Mouse (Mus musculus) CH12.LX (cell line): ENCODE measurements around the gene Cep63. TPM values are rescaled to one million over a fixed set of nuclear protein-coding genes. Genes with fewer than 3 reads are reported as not detected.

Source experiments
- DNase-seq: peaks from one replicate; pipeline ENCODE4 v3.0.0-alpha.2; 2013; ENCODE audit errors: extremely low read depth
- H3K27ac ChIP-seq: 2 replicates; pipeline ENCODE4 v1.5.1; 2012; ENCODE audit warnings: low read depth, mild to moderate bottlenecking, control low read depth, moderate library complexity; ENCODE audit not compliant: insufficient read depth
- H3K27me3 ChIP-seq: replicated peaks from 2 replicates; pipeline ENCODE3; 2012; ENCODE audit warnings: inconsistent platforms
- H3K36me3 ChIP-seq, 2 experiments: replicated peaks in 1 of 2; 2 replicates each; pipeline versions ENCODE3 to v1.6.1; 2012; ENCODE audit warnings: inconsistent platforms in 1 of 2, low read length in 1 of 2, mild to moderate bottlenecking in 1 of 2, mixed read lengths in 1 of 2, moderate library complexity in 1 of 2; ENCODE audit not compliant: control insufficient read depth in 1 of 2, insufficient read depth in 1 of 2
- H3K4me1 ChIP-seq, 2 experiments: 2 replicates each; pipeline ENCODE4 v1.6.1; 2012; ENCODE audit warnings: inconsistent platforms in 1 of 2, moderate library complexity in 1 of 2; ENCODE audit not compliant: insufficient read depth in 2 of 2, control insufficient read depth in 1 of 2
- H3K4me2 ChIP-seq: 2 replicates; pipeline ENCODE4 v1.6.1; 2012; ENCODE audit warnings: low read depth, mild to moderate bottlenecking, control low read depth; ENCODE audit not compliant: poor library complexity, insufficient read depth, severe bottlenecking
- H3K4me3 ChIP-seq, 3 experiments: fragments of 150-350 bp in 1 of 3; sonication (generic) in 1 of 3; replicated peaks in 1 of 3; 2 replicates each; pipeline versions ENCODE3 to v1.5.1; 2011 to 2012; ENCODE audit warnings: low read depth in 2 of 3, low read length in 2 of 3, mild to moderate bottlenecking in 2 of 3, moderate library complexity in 2 of 3, control low read depth in 1 of 3, improper control_type of control experiment in 1 of 3, inconsistent platforms in 1 of 3, mixed read lengths in 1 of 3; ENCODE audit not compliant: poor library complexity in 1 of 3
- H3K79me2 ChIP-seq: replicated peaks from 2 replicates; pipeline ENCODE4 v1.6.1; 2012; ENCODE audit warnings: mild to moderate bottlenecking, moderate library complexity; ENCODE audit not compliant: control insufficient read depth, poor library complexity, insufficient read depth, severe bottlenecking; ENCODE audit errors: extremely low read depth
- H3K9ac ChIP-seq: 2 replicates; pipeline ENCODE4 v1.6.1; 2012; ENCODE audit warnings: low read depth, mild to moderate bottlenecking, control low read depth, moderate library complexity; ENCODE audit not compliant: insufficient read depth
- H3K9me3 ChIP-seq: replicated peaks from 2 replicates; pipeline ENCODE3; 2012; ENCODE audit warnings: low read length, inconsistent platforms, mixed read lengths
- BHLHE40 ChIP-seq: IDR thresholded peaks from 2 replicates; pipeline ENCODE4 v1.6.1; 2011; ENCODE audit warnings: mild to moderate bottlenecking, low read depth, low read length, improper control_type of control experiment
- CHD2 ChIP-seq: IDR thresholded peaks from 2 replicates; pipeline ENCODE4 v1.6.1; 2011; ENCODE audit warnings: low read length, improper control_type of control experiment
- CTCF ChIP-seq, 2 experiments: IDR thresholded peaks in 1 of 2; conservative IDR thresholded peaks in 1 of 2; 2 replicates each; pipeline ENCODE4 v1.5.1; 2011 to 2012; ENCODE audit warnings: low read depth in 2 of 2, low read length in 2 of 2, improper control_type of control experiment in 1 of 2, inconsistent platforms in 1 of 2, mild to moderate bottlenecking in 1 of 2, moderate library complexity in 1 of 2
- EP300 ChIP-seq: IDR thresholded peaks from 2 replicates; pipeline ENCODE4 v1.6.1; 2011; ENCODE audit warnings: low read length, improper control_type of control experiment
- ETS1 ChIP-seq: conservative IDR thresholded peaks from 2 replicates; pipeline ENCODE4 v1.6.1; 2012; ENCODE audit warnings: low read depth, mild to moderate bottlenecking, inconsistent platforms, low read length, improper control_type of control experiment, moderate library complexity
- GABPA ChIP-seq: IDR thresholded peaks from 2 replicates; pipeline ENCODE4 v1.6.1; 2012; ENCODE audit warnings: low read depth, low read length, improper control_type of control experiment, inconsistent platforms; ENCODE audit not compliant: insufficient replicate concordance
- IRF4 ChIP-seq: IDR thresholded peaks from 2 replicates; pipeline ENCODE4 v1.6.1; 2014; ENCODE audit warnings: low read depth, mild to moderate bottlenecking, inconsistent platforms, low read length, improper control_type of control experiment
- JUND ChIP-seq: conservative IDR thresholded peaks from 2 replicates; pipeline ENCODE4 v1.6.1; 2011; ENCODE audit warnings: low read depth, low read length, improper control_type of control experiment
- KAT2A ChIP-seq: IDR thresholded peaks from 2 replicates; pipeline ENCODE4 v1.6.1; 2012; ENCODE audit warnings: low read length, improper control_type of control experiment, inconsistent platforms; ENCODE audit not compliant: insufficient replicate concordance
- MAFK ChIP-seq: IDR thresholded peaks from 2 replicates; pipeline ENCODE4 v1.6.1; 2011; ENCODE audit warnings: low read length, improper control_type of control experiment; ENCODE audit not compliant: insufficient replicate concordance
- MAX ChIP-seq: IDR thresholded peaks from 2 replicates; pipeline ENCODE4 v1.6.1; 2011; ENCODE audit warnings: low read length, improper control_type of control experiment
- MAZ ChIP-seq: IDR thresholded peaks from 2 replicates; pipeline ENCODE4 v1.6.1; 2012; ENCODE audit warnings: low read depth, mild to moderate bottlenecking, inconsistent platforms, low read length, improper control_type of control experiment, moderate library complexity
- MEF2A ChIP-seq: IDR thresholded peaks from 2 replicates; pipeline ENCODE4 v1.6.1; 2014; ENCODE audit warnings: low read depth, mild to moderate bottlenecking, inconsistent platforms, low read length, improper control_type of control experiment, borderline replicate concordance
- MYC ChIP-seq: IDR thresholded peaks from 2 replicates; pipeline ENCODE4 v1.6.1; 2011; ENCODE audit warnings: low read depth, mild to moderate bottlenecking, improper control_type of control experiment, low read length
- NELFE ChIP-seq: IDR thresholded peaks from 2 replicates; pipeline ENCODE4 v1.6.1; 2011; ENCODE audit warnings: low read depth, low read length, improper control_type of control experiment
- NRF1 ChIP-seq: IDR thresholded peaks from 2 replicates; pipeline ENCODE4 v1.6.1; 2014; ENCODE audit warnings: low read depth, mild to moderate bottlenecking, inconsistent platforms, low read length, improper control_type of control experiment, moderate library complexity
- RAD21 ChIP-seq: IDR thresholded peaks from 2 replicates; pipeline ENCODE4 v1.6.1; 2011; ENCODE audit warnings: low read depth, mild to moderate bottlenecking, low read length, improper control_type of control experiment, moderate library complexity
- RCOR1 ChIP-seq: conservative IDR thresholded peaks from 2 replicates; pipeline ENCODE4 v1.6.1; 2012; ENCODE audit warnings: low read depth, mild to moderate bottlenecking, inconsistent platforms, low read length, improper control_type of control experiment
- TBP ChIP-seq: conservative IDR thresholded peaks from 2 replicates; pipeline ENCODE4 v1.6.1; 2011; ENCODE audit warnings: low read depth, low read length, improper control_type of control experiment
- TCF12 ChIP-seq: IDR thresholded peaks from 2 replicates; pipeline ENCODE4 v1.6.1; 2014; ENCODE audit warnings: low read depth, mild to moderate bottlenecking, inconsistent platforms, low read length, improper control_type of control experiment
- UBTF ChIP-seq: IDR thresholded peaks from 2 replicates; pipeline ENCODE4 v1.6.1; 2012; ENCODE audit warnings: low read depth, mild to moderate bottlenecking, inconsistent platforms, low read length, improper control_type of control experiment, moderate library complexity
- USF1 ChIP-seq: IDR thresholded peaks from 2 replicates; pipeline ENCODE4 v1.6.1; 2014; ENCODE audit warnings: low read depth, mild to moderate bottlenecking, inconsistent platforms, low read length, improper control_type of control experiment
- USF2 ChIP-seq: conservative IDR thresholded peaks from 2 replicates; pipeline ENCODE4 v1.6.1; 2011; ENCODE audit warnings: low read depth, low read length, improper control_type of control experiment
- ZC3H11A ChIP-seq: IDR thresholded peaks from 2 replicates; pipeline ENCODE4 v1.6.1; 2012; ENCODE audit warnings: low read depth, mild to moderate bottlenecking, inconsistent platforms, low read length, improper control_type of control experiment
- ZMIZ1 ChIP-seq: IDR thresholded peaks from 2 replicates; pipeline ENCODE4 v1.6.1; 2012; ENCODE audit warnings: low read depth, mild to moderate bottlenecking, inconsistent platforms, low read length, improper control_type of control experiment
- ZNF384 ChIP-seq: IDR thresholded peaks from 2 replicates; pipeline ENCODE4 v1.6.1; 2012; ENCODE audit warnings: low read depth, low read length, improper control_type of control experiment, inconsistent platforms
- dilution Hi-C: fragments of 300-500 bp; cut with MboI; formaldehyde crosslinking; loops from 2 replicates; pipeline ENCODE4 v1.14.3; 2020; ENCODE audit warnings: low sequenced_read_pairs; ENCODE audit not compliant: extremely low pct_unique_long_range_greater_than_20kb, extremely low pct_ligation_motif_present
- in situ Hi-C: fragments of 300-500 bp; cut with MboI; formaldehyde crosslinking; loops from 3 replicates; pipeline ENCODE4 v1.14.3; 2019; ENCODE audit warnings: low sequenced_read_pairs, low pct_ligation_motif_present, low pct_unique_long_range_greater_than_20kb, mixed read lengths
- polyA plus RNA-seq: library from polyadenylated mRNA; unstranded; fragments of >175 nt; gene quantifications from 2 replicates; pipeline ENCODE4 v1.2.1, GENCODE M21; 2012; ENCODE audit warnings: low read depth; ENCODE audit not compliant: insufficient read length
- total RNA-seq, 2 experiments: library from RNA; depleted of rRNA; stranded (reverse); fragments of 300-350 nt in 1 of 2; fragments of >200 nt in 1 of 2; gene quantifications; 2 replicates each; pipeline ENCODE4 v1.2.3; 2012 to 2014

The Cep63 gene
- total and polyA plus RNA-seq, 3 experiments = 18.7 to 45.6 (median 27.3) TPM

DNA sequence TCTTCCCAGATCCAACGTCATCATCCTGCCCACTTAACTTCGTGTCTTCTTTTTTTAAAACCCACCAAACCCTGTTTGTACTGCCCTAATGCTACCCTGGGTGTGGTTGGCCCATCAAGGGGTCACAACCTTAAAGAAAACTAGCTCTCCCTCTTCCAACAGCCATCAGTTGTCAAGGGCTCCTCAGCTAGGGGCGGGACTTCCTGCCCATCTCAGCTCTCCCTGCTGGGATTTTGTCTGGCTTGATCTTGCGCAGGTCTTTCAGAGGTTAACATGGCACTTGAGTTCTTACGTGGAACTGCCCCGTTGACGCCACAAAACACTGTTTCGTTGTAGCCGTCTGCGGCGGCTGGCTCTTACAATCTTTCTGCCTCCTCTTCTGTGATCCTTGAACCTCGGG, 42.6 kb upstream of the Cep63 start:
- dilution Hi-C loops = no loop called here
- Histone ChIP-seq H3K9ac (no peak overlapping the region), H3K9me3 (no peaks in the 10 kb centered on the region), H3K36me3 (no peaks in the 10 kb centered on the region), H3K27ac (no peak overlapping the region), H3K4me3 (no peak overlapping the region)
- DNase-seq = no peak
- TF ChIP-seq KAT2A = no peak
- TF ChIP-seq BHLHE40 = no peak
- no peak for TF ChIP-seq RCOR1
- no peak for TF ChIP-seq ZMIZ1
- TF ChIP-seq MAX = no peak
- TF ChIP-seq NELFE = no peak
- TF ChIP-seq MAFK = no peak
- TF ChIP-seq USF1 = no peak
- TF ChIP-seq MEF2A = no peak
- no peak for TF ChIP-seq GABPA
- TF ChIP-seq CTCF (conservative IDR thresholded peaks at IDR 0.05 in 1 of 2, IDR thresholded peaks at IDR 0.05 in 1 of 2; ENCODE audit: low read depth in 2 of 2, low read length in 2 of 2) = no peak
- TF ChIP-seq JUND = no peak
- TF ChIP-seq TBP = no peak
- no peak for TF ChIP-seq IRF4
- TF ChIP-seq, all 38 proteins: peak for 0
- no peaks in the 10 kb centered on the region for H3K27me3 ChIP-seq
- no peaks in the 10 kb centered on the region for H3K4me1 ChIP-seq
- in situ Hi-C loops = no loop called here
- no peak overlapping the region for H3K4me2 ChIP-seq
- no peaks in the 10 kb centered on the region for H3K79me2 ChIP-seq

- H3K4me1 ChIP-seq = no peaks in the 10 kb centered on the region
- no peak overlapping the region for H3K9ac ChIP-seq
- dilution Hi-C loops = no loop called here
Observed at GRCm38 (mm10) chr9:102668115-102668514, 41.8 kb upstream of the Cep63 start.

More at GRCm38 (mm10) chr9:102668115-102668514, 41.8 kb upstream of the Cep63 start:
- no peak overlapping the region for H3K4me2 ChIP-seq
- no peaks in the 10 kb centered on the region for H3K27me3 ChIP-seq
- H3K9me3 ChIP-seq = no peaks in the 10 kb centered on the region
- H3K79me2 ChIP-seq = no peaks in the 10 kb centered on the region
- H3K36me3 ChIP-seq = no peaks in the 10 kb centered on the region
- no peak for TF ChIP-seq MAZ
- TF ChIP-seq MAFK = no peak
- no peak for TF ChIP-seq ZNF384
- no peak for TF ChIP-seq ETS1
- TF ChIP-seq MYC = no peak
- no peak for TF ChIP-seq UBTF
- TF ChIP-seq RAD21 = no peak
- no peak for TF ChIP-seq NRF1
- no peak for TF ChIP-seq MAX
- no peak for TF ChIP-seq KAT2A
- no peak for TF ChIP-seq ZC3H11A
- no peak for TF ChIP-seq BHLHE40
- no peak for TF ChIP-seq TBP
- no peak for TF ChIP-seq CTCF (conservative IDR thresholded peaks at IDR 0.05 in 1 of 2, IDR thresholded peaks at IDR 0.05 in 1 of 2; ENCODE audit: low read depth in 2 of 2, low read length in 2 of 2)
- no peak for TF ChIP-seq EP300
- TF ChIP-seq CHD2 = no peak
- TF ChIP-seq NELFE = no peak
- no peak for TF ChIP-seq TCF12
- TF ChIP-seq USF2 = no peak
- no peak for TF ChIP-seq GABPA
- TF ChIP-seq, all 38 proteins: peak for 0
- no peak for DNase-seq
- in situ Hi-C loops = no loop called here
- Histone ChIP-seq H3K4me3 (no peak overlapping the region), H3K27ac (no peak overlapping the region)
